Mouse (Mus musculus): ENCODE results near the gene Mbnl2. TPM values are rescaled to one million over a fixed set of nuclear protein-coding genes. Genes with fewer than 3 reads are reported as not detected.

Gene Mbnl2
- polyA plus RNA-seq, 1 experiment from 2014 or later: 18.7 TPM

DNA sequence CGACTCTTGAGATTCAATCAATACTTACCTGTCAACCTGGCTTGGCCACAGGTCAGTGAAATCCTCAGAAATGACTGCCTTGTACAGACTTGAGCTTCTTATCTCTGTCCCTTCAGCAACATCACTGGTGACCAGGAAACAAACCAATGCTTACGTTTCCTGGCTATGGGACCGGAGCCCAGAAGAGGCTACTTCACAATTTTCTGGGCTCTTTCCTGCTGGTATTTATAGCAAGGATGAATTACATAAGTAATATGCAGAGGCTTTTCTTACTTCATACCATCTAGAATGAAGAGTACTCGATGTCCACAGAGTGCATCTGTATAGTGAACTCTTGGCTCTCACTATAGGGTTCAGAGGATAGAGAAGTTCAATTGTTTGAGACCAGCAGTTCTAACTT is 111.8 kb downstream of the Mbnl2 start:
- WGBS: 92% methylated on average over 4 of the region's 4 CpGs
- ATAC-seq: no peak

DNA sequence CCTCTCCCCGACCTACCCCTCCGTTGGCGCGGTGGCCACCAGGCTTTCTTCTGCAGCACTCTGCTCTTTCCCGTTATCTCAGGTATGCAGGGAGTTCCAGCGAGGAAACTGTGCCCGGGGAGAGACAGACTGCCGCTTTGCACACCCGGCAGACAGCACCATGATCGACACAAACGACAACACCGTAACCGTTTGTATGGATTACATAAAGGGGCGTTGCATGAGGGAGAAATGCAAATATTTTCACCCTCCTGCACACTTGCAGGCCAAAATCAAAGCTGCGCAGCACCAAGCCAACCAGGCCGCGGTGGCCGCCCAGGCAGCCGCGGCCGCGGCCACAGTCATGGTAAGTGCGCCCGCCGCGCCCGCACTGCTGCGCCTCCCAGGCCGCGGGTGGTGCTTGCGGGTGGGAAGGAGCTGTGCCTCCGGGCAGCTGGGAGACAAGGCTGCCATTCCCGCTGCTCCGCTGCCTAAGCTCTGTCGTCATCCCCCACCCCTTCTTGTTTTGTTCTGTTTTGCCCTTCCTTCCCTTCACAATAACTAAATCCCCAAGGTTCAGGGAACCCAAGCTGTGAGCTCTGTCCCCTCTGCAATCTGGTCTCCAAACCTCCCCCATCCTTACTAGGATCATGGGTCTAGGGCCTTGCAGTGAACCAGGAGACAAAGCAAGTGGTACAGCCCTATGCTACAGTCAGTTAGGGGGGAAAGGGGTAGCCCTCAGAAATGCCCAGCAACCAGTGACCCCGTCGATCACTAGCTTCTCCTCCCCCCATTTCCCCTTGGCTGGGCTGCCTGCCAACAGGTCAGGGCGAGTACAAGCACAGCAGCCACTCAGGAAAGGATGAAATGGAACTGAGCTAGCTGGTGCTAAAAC is 113.6 kb downstream of the Mbnl2 start:
- H3K4me1 ChIP-seq: peaks cover 10% of the 10 kb centered on the region; the same call in 1 of the 2 replicates
- ATAC-seq: peak; percentile 89
- H3K27ac ChIP-seq: peak overlapping the region; percentile 68
- H3K9ac ChIP-seq: peak overlapping the region; percentile 73
- H3K4me3 ChIP-seq: peak overlapping the region; percentile 41
- H3K9me3 ChIP-seq (replicated peaks): peaks cover 5% of the 10 kb centered on the region; the same call in 1 of the 2 replicates
- WGBS: 3% methylated on average over 37 of the region's 38 CpGs
- no peaks in the 10 kb centered on the region for H3K27me3 ChIP-seq
- 0 out of 2 replicates have a peak, but pooled peaks cover 5% of the 10 kb centered on the region for H3K36me3 ChIP-seq (ENCODE audit: poor library complexity, severe bottlenecking)
- H3K4me2 ChIP-seq: peak overlapping the region; percentile 69

More for the DNA sequence above, 111.8 kb downstream of the Mbnl2 start:
- no peak overlapping the region for H3K9ac ChIP-seq
- H3K9me3 ChIP-seq (replicated peaks): peaks cover 5% of the 10 kb centered on the region; the same call in 1 of the 2 replicates
- H3K27ac ChIP-seq: no peak overlapping the region
- H3K4me1 ChIP-seq: peaks cover 10% of the 10 kb centered on the region; the same call in 1 of the 2 replicates
- no peaks in the 10 kb centered on the region for H3K27me3 ChIP-seq
- H3K36me3 ChIP-seq (ENCODE audit: poor library complexity, severe bottlenecking): 0 out of 2 replicates have a peak, but pooled peaks cover 5% of the 10 kb centered on the region
- no peak overlapping the region for H3K4me2 ChIP-seq
- no peak overlapping the region for H3K4me3 ChIP-seq

DNA sequence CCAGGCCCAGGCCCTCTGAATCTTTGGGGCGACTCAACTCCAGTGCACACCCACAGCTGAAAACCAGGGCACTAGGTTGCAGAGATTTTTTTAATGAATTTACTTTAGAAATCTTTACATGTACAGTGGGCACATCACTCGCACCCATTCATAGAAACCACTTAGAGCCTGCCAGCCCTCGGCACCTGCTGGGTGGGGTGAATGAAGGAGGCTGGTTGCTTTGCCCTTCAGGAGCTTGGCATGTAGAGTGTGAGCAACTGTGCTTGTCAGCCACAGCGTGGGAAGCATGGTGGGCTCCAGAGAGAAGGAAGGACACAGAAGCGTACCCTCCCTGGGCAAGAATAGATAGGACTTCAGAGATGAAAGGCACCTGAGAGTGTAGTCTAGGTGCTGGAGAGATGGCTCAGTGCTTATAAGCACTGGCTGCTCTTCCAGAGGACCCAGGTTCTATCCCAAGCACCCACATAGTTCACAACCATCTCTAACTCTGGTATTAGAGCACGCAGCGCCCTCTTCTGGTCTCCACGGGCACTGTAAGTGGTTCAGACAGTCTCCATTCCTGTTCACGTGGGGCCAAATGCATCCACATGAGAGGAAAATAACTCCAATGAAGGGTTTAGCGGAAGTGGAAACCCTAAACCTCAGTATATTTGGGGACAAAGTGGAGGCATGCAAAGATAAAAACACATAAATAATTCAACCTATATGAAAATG is 114.9 kb downstream of the Mbnl2 start:
- Histone ChIP-seq H3K4me3 (no peak overlapping the region), H3K4me1 (peaks cover 10% of the 10 kb centered on the region; the same call in 1 of the 2 replicates), H3K36me3 (ENCODE audit: poor library complexity, severe bottlenecking) (0 out of 2 replicates have a peak, but pooled peaks cover 5% of the 10 kb centered on the region), H3K27me3 (no peaks in the 10 kb centered on the region), H3K9me3 (replicated peaks) (peaks cover 5% of the 10 kb centered on the region; the same call in 1 of the 2 replicates), H3K9ac (no peak overlapping the region), H3K27ac (no peak overlapping the region), H3K4me2 (no peak overlapping the region)
- no peak for ATAC-seq
- WGBS: 93% methylated on average over 10 of the region's 10 CpGs

DNA sequence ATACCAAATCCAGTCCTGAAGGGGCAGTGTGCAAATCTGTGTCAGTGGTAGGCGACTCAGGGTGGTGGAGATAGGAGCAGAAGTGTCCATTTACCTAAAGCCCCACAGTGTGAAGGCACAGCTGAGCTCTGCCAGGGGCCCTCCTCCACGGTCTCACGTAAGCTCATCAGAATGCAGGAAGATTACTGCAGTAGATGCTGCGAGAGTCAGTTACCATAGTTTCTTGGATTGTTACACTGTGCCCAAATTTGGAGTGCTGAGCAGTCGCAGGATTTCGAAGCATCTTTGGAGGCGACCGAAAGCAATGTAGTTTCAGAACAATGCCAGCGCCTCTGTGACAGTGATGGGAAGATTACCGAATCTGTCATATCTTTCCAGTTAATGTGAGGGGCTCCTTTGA is 116.2 kb downstream of the Mbnl2 start:
- H3K27ac ChIP-seq: no peak overlapping the region

DNA sequence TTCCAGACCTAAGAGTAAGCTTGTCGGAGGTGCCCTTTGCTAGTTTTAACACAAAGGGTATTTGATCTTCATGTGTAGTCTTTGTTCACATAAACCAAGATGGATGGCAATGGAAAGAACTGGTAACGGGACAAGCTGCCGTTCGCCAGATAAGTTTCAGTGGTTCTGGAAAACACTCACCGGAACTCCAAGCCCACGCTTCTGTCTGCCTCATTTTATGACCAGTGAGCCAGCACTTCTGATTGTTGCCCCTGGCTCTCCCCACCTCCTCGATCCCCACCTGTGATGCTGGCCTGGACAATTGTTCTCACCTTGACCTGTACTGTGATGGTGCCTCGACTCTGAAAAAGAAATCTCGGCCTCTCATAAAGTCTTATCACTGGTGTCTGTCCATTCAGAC is 117.0 kb downstream of the Mbnl2 start:
- Histone ChIP-seq H3K4me1 (peaks cover 10% of the 10 kb centered on the region; the same call in 1 of the 2 replicates), H3K4me2 (no peak overlapping the region), H3K27ac (no peak overlapping the region), H3K4me3 (no peak overlapping the region), H3K9me3 (replicated peaks) (peaks cover 5% of the 10 kb centered on the region; the same call in 1 of the 2 replicates), H3K9ac (no peak overlapping the region), H3K36me3 (ENCODE audit: poor library complexity, severe bottlenecking) (0 out of 2 replicates have a peak, but pooled peaks cover 5% of the 10 kb centered on the region), H3K27me3 (no peaks in the 10 kb centered on the region)
- WGBS: 91% methylated on average over 9 of the region's 9 CpGs
- ATAC-seq: no peak

More for the DNA sequence above, 116.2 kb downstream of the Mbnl2 start:
- Histone ChIP-seq H3K27me3 (no peaks in the 10 kb centered on the region), H3K9me3 (replicated peaks) (peaks cover 5% of the 10 kb centered on the region; the same call in 1 of the 2 replicates), H3K36me3 (ENCODE audit: poor library complexity, severe bottlenecking) (0 out of 2 replicates have a peak, but pooled peaks cover 5% of the 10 kb centered on the region), H3K9ac (no peak overlapping the region), H3K4me1 (peaks cover 10% of the 10 kb centered on the region; the same call in 1 of the 2 replicates), H3K4me2 (no peak overlapping the region), H3K4me3 (no peak overlapping the region)
- WGBS: 83% methylated on average over 10 of the region's 10 CpGs
- ATAC-seq: no peak; the same call in 1 of the 2 replicates

DNA sequence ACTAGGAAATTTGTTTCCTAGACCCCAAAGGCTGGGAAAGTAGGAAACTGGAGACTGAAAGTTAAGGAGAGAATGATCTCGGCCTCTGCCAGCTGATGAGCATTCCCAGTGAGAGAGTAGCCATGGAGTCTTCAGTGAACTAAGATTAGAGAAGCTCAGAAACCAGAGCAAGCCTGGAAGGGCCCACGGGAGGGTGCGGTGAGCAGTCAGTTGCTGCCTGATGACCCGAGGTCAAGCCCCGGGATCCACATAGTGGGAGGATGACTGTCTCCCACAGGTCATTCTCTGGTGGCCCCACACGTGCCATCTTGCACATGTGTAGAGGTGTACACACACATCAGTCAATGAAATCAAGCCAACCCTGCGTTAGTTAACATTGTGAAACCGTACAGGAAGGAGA is 118.0 kb downstream of the Mbnl2 start:
- H3K27ac ChIP-seq: no peak overlapping the region
- no peak overlapping the region for H3K4me2 ChIP-seq
- 90% methylated on average over 8 of the region's 8 CpGs for WGBS
- 0 out of 2 replicates have a peak, but pooled peaks cover 5% of the 10 kb centered on the region for H3K36me3 ChIP-seq (ENCODE audit: poor library complexity, severe bottlenecking)
- ATAC-seq: no peak
- peaks cover 5% of the 10 kb centered on the region; the same call in 1 of the 2 replicates for H3K9me3 ChIP-seq (replicated peaks)
- no peak overlapping the region for H3K4me3 ChIP-seq
- H3K9ac ChIP-seq: no peak overlapping the region
- peaks cover 10% of the 10 kb centered on the region; the same call in 1 of the 2 replicates for H3K4me1 ChIP-seq
- no peaks in the 10 kb centered on the region for H3K27me3 ChIP-seq

DNA sequence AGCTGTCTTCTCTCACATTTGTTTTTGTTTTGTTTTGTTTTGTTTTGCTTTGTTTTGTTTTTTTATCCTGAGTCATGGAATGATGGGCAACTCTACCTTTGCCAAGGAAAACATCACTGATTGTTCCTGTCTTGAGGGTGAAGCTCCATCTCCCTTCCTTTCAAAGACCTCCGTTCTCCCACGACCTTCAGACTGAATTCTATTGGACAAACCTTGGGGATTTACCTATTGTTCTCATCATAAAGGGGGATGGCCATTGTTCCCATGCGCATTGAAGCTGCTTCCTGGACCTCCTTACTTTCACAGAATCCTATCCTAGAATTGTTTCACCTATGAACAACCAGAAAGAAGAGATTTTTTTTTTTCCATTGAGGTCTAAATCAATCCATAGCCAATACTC is 118.7 kb downstream of the Mbnl2 start:
- peaks cover 4% of the 10 kb centered on the region; the same call in 1 of the 2 replicates for H3K4me1 ChIP-seq
- H3K4me3 ChIP-seq: no peak overlapping the region
- H3K36me3 ChIP-seq (ENCODE audit: poor library complexity, severe bottlenecking): 0 out of 2 replicates have a peak, but pooled peaks cover 5% of the 10 kb centered on the region
- peaks cover 5% of the 10 kb centered on the region; the same call in 1 of the 2 replicates for H3K9me3 ChIP-seq (replicated peaks)
- ATAC-seq: no peak
- H3K4me2 ChIP-seq: no peak overlapping the region
- H3K27ac ChIP-seq: no peak overlapping the region
- no peak overlapping the region for H3K9ac ChIP-seq
- WGBS: 44% methylated on average over 3 of the region's 3 CpGs
- H3K27me3 ChIP-seq: no peaks in the 10 kb centered on the region

DNA sequence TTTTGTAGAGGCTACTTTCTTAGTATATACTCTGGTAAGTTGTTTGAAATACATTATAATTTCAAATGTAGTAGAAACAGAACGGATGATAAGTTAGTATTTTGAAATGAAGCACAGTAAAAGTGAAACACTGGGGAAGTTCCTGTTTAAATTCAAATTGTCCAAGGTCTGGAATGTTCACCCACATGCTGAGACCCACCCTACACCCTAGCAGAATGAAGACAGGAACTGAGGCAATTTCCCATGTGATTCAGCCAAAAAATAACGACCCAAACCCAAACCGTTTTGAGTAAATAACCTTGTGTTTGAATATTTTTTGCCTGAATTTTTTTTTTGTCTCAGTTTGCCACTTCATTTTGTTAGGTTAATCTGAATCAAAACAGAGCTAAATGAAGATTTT is 119.4 kb downstream of the Mbnl2 start:
- no peak for ATAC-seq
- Histone ChIP-seq H3K36me3 (ENCODE audit: poor library complexity, severe bottlenecking) (0 out of 2 replicates have a peak, but pooled peaks cover 5% of the 10 kb centered on the region), H3K9me3 (replicated peaks) (peaks cover 5% of the 10 kb centered on the region; the same call in 1 of the 2 replicates), H3K27me3 (no peaks in the 10 kb centered on the region), H3K4me2 (no peak overlapping the region), H3K27ac (no peak overlapping the region), H3K4me1 (no peaks in the 10 kb centered on the region), H3K4me3 (no peak overlapping the region), H3K9ac (no peak overlapping the region)
- WGBS: 84% methylated on average over 3 of the region's 3 CpGs

DNA sequence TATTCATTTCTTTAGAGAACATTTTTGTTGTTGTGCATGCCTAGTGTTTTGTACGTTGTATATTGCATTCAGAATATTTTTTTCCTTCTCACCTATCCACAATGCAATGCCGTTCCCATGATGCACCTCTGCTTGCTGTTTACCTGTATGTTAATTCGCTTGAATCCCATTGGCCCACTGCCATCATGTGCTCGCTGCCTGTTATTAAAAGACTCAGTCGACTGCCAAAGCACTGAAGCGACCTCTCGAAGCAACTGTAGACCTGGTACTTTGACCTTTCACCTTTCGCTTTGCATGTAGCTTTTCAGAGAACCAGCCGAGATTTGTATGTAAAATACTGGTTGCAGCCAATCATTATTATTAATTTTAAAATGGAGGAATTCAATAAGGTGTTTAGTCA is 120.0 kb downstream of the Mbnl2 start:
- WGBS: 87% methylated on average over 9 of the region's 9 CpGs
- Histone ChIP-seq H3K9ac (no peak overlapping the region), H3K4me2 (no peak overlapping the region), H3K27me3 (no peaks in the 10 kb centered on the region), H3K4me3 (no peak overlapping the region), H3K36me3 (ENCODE audit: poor library complexity, severe bottlenecking) (0 out of 2 replicates have a peak, but pooled peaks cover under 1% of the 10 kb centered on the region), H3K4me1 (no peaks in the 10 kb centered on the region), H3K27ac (no peak overlapping the region), H3K9me3 (replicated peaks) (peaks cover 1% of the 10 kb centered on the region; the same call in 1 of the 2 replicates)
- no peak for ATAC-seq

DNA sequence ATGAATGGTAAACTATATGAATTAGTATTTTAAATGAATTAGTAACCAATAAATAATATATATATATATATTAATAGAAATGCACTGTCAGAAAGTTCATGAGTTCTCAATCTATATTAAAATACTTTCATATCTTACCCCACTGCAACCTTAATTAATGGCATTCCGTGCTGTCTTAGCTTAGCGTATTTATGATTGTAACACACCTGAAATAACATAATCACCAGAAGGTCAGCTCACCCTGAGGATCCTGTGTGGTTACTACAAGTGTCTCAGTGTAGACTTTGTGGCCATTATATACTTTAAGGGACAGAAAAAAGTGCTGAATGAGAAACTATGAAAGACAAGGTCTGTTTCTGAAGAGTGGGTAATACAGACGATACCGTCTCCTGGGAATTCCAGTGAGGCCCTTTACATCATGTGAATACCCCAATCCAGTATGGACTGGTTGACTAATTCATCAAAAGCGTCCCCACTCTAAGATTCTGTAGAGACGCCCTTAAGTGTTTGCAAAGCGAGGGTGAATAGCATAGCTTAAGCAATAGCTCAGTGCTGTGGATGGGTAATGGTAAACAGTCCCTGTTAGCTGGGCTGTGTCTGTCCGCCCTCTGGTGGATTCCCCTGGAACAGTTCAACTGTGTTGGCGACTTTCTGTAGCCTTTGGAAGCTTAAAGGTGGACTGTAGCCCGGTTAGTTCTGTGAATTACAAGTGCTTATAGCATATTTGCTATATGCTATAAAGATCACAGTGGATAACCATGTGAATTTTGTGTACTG is 122.6 kb downstream of the Mbnl2 start:
- 44% methylated on average over 10 of the region's 10 CpGs for WGBS

DNA sequence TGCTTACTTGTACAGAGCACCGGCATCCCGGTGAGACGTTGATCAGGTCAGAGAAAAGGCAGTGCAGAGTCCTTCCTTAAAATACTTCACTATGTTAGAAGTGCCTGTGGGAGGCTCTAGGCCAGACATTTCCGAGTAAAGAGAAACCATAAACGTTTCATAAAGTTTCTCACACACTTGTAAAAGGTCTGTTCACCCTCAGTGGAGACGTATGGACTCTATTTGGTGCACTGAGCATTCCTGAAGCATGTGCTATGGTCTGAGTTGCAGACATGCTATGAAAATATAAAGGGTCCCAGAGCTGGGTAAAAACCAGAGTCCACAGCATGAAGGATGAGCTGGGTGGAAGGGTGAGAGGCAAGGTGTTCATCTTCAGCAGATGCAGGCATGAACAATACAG is 124.1 kb downstream of the Mbnl2 start:
- Histone ChIP-seq H3K27ac (no peak overlapping the region), H3K9ac (no peak overlapping the region), H3K27me3 (no peaks in the 10 kb centered on the region), H3K4me3 (no peak overlapping the region), H3K4me2 (no peak overlapping the region), H3K36me3 (ENCODE audit: poor library complexity, severe bottlenecking) (0 out of 2 replicates have a peak, but pooled peaks cover 5% of the 10 kb centered on the region), H3K4me1 (no peaks in the 10 kb centered on the region), H3K9me3 (replicated peaks) (no peaks in the 10 kb centered on the region)
- WGBS: 91% methylated on average over 6 of the region's 6 CpGs
- ATAC-seq: no peak

More for the DNA sequence above, 122.6 kb downstream of the Mbnl2 start:
- Histone ChIP-seq H3K27ac (no peak overlapping the region), H3K36me3 (ENCODE audit: poor library complexity, severe bottlenecking) (0 out of 2 replicates have a peak, but pooled peaks cover 5% of the 10 kb centered on the region), H3K4me1 (no peaks in the 10 kb centered on the region), H3K4me3 (no peak overlapping the region), H3K4me2 (no peak overlapping the region), H3K9ac (no peak overlapping the region), H3K9me3 (replicated peaks) (no peaks in the 10 kb centered on the region), H3K27me3 (no peaks in the 10 kb centered on the region)
- peak; percentile 96 for ATAC-seq
